Mouse (Mus musculus) E14TG2a.4 (cell line): Measurements from ENCODE around the gene Nr1h4.

Experiments used
- CTCF ChIP-seq: conservative IDR thresholded peaks from 2 replicates; pipeline ENCODE4 v1.5.1; 2014; ENCODE audit warnings: low read length
- NANOG ChIP-seq: IDR thresholded peaks from 2 replicates; pipeline ENCODE4 v1.6.1; 2014; ENCODE audit warnings: borderline replicate concordance, low read length, mixed read lengths
- POU5F1 ChIP-seq: IDR thresholded peaks from 2 replicates; pipeline ENCODE4 v1.6.1; 2014; ENCODE audit warnings: low read length, borderline replicate concordance

GRCm38 (mm10) chr10:89417966-89418365 lies 115.4 kb downstream of the Nr1h4 start:
- TF ChIP-seq CTCF (no peak), NANOG (no peak), POU5F1 (no peak)
